Mouse (Mus musculus) mouse embryonic stem cell (cell line): ENCODE data around the gene Ift172.
"Not testable (repeated sequence)": the region's sequence is repeated elsewhere in the genome, so short reads cannot be mapped to it uniquely, and the experiment has no call there.

ENCODE experiments used
- in situ Hi-C, 2 experiments: fragments of 300-500 bp; cut with MboI; formaldehyde crosslinking; loops; 1 replicate in 1 of 2; 3 replicates in 1 of 2; pipeline ENCODE4 v1.14.3; 2019 to 2020; ENCODE audit warnings: low sequenced_read_pairs in 2 of 2, low pct_unique_long_range_greater_than_20kb in 1 of 2, mixed read lengths in 1 of 2; ENCODE audit not compliant: unreplicated experiment in 1 of 2

Gene Ift172

DNA sequence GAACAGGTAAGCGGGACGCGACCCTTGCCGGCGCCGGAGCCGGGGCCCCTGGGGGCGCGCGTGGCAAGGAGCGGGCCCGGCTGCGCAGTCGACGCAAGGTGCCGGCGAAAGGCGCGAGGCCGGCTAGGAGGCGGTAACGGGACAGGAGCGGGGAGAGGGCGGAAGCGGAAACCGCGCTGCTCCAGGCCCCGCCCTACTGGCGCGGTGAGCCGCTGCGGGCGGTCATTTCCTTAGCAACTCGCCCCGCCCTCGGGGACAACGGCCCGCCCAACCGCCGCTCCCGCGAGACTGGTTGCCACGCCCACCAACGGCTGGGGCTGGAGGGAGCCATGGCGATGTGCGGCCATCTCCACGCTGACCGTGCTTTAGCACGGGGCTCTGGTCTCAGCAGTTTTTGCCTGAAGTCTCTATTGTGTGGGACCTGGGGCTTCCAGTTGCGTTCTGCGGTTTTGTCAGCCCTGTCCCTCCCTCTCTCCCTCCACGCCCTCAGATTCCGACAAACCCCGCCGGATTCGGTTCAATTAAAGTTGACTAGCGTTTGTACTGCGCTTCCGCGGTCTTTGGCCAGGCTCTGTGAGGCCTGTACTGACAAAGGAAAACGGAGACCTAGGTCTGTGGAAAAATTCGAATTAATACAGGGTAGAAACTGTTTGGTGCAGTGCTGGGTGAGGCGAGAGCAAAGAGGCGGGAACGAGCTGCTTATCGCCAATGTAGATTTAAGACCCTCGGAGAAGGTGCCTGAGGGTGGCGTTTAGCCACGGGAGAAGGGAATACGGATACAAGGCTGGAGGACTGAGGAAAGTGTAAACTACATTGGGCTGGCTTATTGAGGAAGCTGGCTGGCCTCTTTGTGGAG is 70.2 kb downstream of the Ift172 start, which contains the start of gene Ppm1g:
Gene Ppm1g (minus strand): TSS at position 240 of the 856 bp plus-strand sequence.
- in situ Hi-C loops: no loop called here

GRCm38 (mm10) chr5:31219911-31220447 is 70.9 kb downstream of the Ift172 start:
- in situ Hi-C loops: no loop called here

DNA sequence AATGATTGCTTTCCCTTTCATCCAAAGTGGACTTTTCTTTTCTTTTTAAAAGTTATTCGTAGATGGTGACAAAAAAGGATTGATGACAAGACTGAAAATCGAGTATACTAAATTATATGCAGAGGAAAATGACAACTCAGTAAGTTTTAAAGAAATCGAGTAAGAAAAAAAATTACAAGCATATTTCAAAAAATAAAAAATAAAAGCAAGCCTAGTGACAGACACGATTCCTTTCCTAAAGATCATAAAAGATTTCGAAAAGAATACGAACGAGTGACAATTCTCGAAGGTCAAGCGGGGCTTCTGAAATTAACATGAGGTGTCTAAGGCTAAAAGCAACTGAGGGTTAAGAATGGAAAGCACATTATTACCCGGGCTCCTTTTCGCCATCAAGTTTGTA is 71.4 kb downstream of the Ift172 start:
- in situ Hi-C loops: no loop called here

GRCm38 (mm10) chr5:31219070-31219469 is 71.8 kb downstream of the Ift172 start:
- in situ Hi-C loops: no loop called here

DNA sequence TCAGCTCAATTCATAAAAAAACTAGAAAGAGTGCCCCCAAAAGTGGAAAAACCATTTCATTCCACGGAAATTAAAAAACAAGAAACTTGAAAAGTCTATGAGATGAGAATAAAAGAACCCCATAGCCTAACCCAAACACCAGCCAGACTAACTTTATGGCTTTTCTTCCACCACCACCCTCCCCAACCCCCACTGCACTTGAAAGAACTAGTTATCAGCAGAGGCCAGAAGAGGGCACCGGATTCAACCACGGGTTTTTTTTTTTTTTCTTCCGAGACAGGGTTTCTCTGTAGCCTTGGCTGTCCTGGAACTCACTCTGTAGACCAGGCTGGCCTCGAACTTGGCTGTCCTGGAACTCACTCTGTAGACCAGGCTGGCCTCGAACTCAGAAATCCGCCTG is 72.6 kb downstream of the Ift172 start:
- in situ Hi-C loops: no loop called here

GRCm38 (mm10) chr5:31216554-31216953 is 74.4 kb downstream of the Ift172 start:
- in situ Hi-C loops: not testable (repeated sequence)

GRCm38 (mm10) chr5:31204421-31204820 is 86.5 kb downstream of the Ift172 start:
- in situ Hi-C loops: no loop called here

DNA sequence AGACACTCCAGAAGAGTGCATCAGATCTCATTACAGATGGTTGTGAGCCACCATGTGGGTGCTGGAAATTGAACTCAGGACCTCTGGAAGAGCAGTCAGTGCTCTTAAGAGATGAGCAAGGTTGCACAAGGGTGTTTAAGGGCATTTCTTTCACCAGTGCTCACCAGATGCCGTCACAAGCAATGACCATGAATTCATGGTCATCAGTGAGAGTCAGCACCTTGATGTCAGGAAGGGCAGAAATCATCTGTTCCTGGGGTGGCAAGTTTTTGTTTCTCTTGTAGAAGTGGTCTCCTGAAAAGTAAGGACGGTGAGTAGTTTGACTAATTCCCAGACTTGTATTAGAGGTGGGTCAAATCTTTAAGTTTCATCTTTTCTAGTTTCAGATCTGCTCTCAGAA is 87.0 kb downstream of the Ift172 start:
- in situ Hi-C loops: no loop called here
